Mouse (Mus musculus): ENCODE measurements around the gene Slc44a5. TPM values are rescaled to one million over a fixed set of nuclear protein-coding genes. Genes with fewer than 3 reads are reported as not detected.
"Not testable (repeated sequence)": the region's sequence is repeated elsewhere in the genome, so short reads cannot be mapped to it uniquely, and the experiment has no call there.

Slc44a5 gene
- polyA plus RNA-seq, 1 experiment, result 0.07 TPM

DNA sequence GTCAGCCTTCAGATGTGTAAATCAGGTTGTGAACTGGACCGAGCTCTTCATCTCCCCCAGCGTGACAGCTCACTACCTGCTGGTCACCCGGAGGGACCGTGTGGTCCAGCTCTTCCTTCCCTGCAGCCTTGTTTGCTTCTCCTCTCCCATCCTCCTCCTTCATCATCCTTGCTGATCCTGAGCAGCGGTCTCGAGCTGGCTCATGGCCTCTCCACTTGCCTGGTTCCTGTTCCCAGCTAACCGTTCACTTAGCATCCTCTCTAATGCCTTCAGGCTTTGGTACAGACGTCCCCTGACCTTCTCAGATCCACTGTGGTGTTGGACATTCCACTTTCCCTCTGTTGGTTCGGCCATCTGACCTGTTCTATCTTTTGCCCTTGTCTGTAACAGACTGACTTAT is 128.4 kb downstream of the Slc44a5 start:
- DNase-seq (ENCODE audit: low read depth), result no peak

DNA sequence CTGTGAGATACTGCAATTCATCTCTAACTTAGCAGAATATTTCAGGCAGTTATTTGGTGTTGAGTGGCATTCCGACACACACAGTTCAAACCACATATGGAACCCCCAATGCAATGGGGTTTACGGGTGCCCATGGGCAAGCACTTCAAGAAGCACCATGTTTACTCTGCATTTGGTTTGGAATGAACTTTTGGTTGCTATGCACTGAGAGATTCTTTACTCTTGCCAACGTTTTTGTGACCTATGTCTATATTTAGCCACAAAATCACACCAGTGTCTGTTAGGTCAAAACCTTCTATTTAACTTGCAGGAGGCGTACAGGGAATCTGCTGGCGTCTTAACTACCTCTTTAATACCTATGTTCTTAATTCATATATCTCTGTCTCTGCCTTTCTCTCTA is 137.3 kb downstream of the Slc44a5 start:
- no peak for DNase-seq (ENCODE audit: low read depth)

DNA sequence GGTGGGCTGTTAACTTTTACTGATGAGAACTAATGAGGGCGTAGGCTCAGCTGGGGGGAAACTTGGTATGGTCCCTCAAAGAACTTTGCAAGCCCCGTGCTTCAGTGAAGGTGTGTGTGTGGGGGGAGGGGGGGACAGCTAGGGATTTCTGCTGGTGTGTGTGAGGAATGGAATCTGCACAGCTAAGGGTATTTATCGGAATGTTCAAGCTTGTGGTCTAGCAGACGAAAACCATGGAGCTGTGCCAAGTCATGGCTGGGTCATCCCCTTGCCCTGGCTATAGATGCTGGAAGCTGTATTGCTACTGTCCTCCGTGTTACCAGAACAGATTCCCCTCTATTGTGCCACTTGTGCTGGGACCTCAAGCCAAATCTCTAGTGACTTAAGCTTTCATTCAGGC is 138.0 kb downstream of the Slc44a5 start:
- no peak for DNase-seq (ENCODE audit: low read depth)

DNA sequence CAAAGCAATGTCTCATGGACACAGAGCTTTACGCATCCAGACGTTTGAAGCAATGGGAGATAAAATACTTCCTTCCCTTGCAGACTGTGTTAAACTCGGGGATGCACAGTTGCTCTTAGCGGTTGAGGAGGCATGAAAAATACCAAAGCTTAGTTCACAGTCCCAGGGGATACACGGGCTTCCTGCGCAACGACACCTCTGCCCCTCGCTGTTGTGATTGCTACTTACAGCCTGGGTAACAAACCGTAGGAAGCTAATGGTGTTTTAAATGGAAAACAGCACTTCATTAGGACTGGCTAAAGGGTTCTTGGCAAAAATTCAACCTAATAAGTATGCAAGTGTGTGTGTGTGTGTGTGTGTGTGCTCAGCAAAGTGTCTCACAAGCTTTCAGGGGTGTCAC is 141.8 kb downstream of the Slc44a5 start:
- no peak for DNase-seq (ENCODE audit: low read depth)

DNA sequence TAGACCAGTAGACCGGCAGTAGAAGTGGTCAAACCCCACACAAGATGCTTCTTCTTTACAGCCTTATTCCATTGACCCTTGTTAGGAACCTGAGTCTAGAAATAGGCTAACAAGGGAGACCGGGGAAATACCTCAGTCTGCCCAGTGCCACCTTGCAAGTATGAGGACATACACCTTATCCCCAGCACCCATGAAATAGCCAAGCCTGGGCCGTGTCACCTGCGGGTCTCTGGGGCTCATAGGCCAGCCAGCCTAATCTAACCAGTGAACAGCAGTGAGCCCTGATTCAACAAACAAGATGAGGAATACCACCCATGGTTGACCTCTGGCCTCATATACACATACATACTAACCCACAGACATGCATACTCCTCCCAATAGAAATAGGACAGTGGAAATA is 142.2 kb downstream of the Slc44a5 start:
- DNase-seq (ENCODE audit: low read depth), result no peak

DNA sequence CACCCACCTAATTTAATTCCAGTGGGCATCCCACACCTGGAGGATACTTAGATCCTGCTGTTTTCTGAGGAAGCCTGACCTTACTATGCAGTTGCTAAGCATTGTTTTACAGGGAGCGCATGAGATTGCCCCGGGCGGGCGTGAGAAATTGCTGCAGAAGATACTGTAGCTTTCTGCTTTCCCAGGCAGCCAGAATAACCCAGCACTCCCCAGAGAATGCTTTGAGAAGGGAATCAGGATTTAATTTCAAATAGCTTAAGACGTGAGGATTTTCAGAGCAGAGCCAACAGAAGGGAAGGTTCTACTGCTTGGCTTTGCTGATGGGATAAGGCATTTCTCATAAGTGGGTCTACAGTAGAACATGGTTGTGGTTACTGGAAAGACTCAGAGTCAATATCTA is 142.8 kb downstream of the Slc44a5 start:
- DNase-seq (ENCODE audit: low read depth), result no peak

DNA sequence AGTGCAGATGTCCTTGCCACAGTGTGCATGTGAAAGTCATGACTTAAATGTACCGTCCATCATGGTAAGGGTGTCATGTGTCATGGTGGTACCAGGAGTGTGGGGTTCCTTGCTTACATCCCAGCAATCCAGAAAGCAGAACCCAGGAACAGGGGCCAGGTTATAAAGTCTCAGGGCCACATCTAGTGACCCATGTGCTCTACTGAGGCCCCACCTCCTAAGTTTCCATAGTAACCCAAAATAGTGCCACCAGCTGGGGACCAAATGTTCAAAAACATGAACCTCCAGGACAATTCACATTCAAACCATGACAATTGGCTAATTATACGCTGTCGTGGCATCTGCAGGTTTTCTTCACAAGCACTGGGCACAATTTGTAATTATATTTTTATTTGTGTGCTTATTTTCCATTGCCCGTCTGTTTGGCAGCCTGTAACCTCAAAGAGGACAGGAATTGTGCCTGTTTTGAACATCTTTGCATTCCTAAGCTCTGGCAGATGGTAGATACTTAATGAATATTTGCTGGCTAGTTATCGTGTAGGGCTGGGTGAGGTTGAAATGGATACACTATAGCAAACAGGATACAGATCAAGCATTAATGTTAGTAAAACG is 145.9 kb downstream of the Slc44a5 start:
- no peak for DNase-seq (ENCODE audit: low read depth)

DNA sequence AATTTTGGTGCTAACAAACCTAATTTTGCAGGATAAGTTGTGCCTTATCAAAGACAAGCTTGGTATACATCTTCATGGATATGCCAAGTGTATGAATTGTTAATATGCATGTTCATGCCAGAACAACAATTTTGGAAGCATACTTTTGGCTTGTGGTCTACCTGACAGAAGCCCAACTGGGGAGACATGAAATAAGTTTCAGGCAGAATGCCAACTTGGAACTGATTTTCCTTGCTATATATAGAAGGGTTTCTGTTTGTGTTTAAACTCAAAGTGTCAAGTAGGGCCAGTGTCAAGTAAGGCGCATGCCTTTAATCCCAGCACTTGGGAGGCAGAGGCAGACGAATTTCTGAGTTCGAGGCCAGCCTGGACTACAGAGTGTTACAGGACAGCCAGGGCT is 149.3 kb downstream of the Slc44a5 start:
- DNase-seq (ENCODE audit: low read depth), result no peak

DNA sequence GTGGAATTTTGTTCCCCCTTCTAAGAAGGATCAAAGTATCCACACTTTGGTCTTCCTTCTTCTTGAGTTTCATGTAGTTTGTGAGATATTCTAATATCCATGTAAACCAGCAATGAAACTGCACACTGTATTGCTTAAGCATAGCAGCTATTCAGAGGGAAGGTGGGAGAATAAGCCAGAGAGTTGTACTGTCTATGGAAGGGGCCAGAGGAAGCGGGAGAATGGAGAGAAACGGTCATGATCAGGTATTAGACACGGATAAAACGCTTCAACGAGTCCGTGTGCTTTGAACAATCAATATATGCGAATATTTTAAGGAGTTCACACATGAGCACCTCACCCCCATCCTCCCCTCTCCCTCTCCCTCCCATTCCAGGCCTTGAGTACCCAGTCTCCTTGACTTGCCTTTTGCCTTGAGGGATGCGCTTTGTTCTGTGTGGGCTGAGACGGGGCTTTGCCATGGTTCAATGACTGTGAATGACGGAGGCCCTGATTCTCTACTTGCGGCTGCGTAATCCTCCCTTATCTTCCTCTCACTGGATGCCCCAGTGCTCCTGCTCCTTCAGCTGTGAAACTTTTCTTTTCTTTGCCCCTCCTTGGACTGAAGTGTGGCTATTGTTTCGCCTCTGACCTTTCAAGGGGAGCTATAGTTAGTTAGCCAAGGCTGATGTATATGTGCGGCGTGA is 151.8 kb downstream of the Slc44a5 start:
- no peak for DNase-seq (ENCODE audit: low read depth)

DNA sequence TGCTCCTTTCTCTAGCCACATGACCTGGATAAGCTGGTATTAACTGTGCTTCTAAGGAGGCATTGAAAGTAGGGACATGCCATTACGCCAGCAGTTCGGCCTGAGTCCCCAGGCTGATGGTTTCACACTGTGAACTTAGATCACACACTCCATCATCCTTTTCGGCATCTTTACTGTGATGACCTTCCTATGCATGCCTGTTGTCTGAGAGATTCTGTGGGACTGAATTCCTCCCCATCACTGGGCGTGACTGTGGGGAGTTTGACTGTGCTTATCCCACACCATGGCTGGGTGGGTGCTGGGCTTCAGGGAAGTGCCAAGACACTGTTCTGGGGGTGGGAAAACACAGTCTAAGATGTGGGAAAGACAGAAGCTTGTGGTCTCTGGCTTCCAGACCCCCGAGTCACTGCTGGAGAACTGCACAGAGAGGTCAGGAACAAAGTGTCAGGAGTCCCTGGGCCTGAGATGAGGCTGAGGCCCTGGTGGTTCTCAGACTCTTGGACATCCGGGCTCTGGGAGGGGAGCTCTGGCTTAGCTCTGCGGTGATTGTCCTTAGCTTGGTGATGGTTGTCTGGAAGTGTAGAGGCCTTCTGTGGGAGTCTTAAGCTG is 152.6 kb downstream of the Slc44a5 start:
- no peak for DNase-seq (ENCODE audit: low read depth)

DNA sequence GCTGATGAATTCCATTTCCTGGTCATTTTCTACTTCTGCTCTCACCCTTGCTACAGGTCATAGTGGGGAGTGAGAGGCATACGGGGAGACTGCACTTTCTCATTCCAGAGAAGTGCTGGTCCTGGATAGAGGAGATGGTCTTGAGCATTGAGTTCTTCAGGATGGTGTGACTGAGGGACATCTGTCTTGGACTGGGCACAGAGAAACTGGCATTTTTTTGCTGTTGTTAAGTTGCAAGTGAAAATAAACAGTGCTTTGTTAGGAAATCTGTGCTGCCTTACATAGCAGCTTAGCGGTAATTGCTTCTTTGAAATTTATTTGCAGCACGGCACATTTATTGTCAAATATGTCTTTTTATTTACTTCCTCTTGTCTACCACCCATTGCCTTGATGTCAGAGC is 154.0 kb downstream of the Slc44a5 start:
- no peak for DNase-seq (ENCODE audit: low read depth)

DNA sequence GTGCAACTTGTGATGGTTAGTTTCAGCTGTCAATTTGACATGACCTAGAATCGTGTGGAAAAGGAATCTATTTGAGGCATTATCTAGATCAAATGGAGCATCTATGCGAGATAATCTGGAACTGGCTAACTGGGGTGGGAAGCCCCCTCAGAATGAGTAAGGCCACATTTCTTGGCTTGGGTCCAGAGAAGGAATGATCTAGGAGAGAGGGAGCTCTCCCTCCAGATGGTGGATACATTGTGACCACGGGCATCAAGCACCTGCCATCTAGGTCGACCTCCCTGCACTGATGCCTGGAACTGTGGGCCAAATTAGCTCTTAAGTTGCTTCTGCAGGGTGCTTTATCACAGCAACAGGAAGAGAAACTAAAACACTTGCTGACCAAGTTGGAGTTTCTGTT is 155.8 kb downstream of the Slc44a5 start:
- no peak for DNase-seq (ENCODE audit: low read depth)

DNA sequence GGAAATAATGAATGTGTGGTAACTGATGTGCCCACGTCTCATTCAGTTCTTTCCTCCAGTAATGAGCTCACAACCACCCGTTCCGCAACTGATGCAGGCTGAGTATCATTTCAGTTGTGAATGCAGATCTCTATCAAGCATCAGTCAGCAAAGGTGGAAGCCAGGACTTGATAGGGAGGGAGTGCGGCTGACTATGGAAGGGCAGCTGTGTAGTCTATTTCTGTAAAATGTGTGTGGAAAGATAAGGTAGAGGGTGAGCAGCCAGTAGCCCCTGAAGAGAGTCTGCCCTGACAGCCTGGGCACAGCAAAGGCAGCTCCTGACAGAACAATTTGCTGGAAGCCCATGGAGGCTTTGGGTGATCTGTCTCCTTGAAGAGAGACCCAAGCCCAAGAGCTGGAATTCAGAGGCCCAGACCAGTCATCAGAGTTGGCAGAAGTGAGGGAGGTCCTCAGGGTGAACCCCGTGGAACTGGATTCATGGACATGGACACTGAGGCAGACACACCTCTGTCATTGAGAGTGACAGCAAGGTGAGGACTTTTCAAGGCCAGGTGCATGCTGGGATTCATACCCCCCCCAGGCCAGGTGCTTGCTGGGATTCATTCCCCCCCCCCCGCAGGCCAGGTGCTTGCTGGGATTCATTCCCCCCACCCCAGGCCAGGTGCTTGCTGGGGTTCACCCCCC is 157.3 kb downstream of the Slc44a5 start:
- no peak for DNase-seq (ENCODE audit: low read depth)

DNA sequence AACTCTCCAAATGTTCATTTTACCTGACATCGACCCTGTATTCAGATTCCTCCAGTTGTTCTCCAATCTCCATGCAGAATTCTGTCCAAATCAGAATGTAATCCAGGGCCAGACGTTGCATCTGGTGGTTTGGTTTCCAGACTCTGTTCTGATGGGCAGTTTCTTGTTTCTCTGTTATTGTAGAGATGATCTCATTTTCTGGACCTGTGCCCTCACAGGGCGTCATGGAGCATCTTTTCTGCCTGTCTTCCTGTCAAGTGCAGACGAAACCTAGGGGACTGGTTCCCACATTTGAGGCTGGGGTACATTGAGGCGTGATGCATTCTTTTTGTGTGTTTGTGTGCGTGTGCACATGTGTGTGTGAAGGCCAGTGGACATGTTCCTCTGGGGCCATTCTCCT is 160.8 kb downstream of the Slc44a5 start:
- no peak for DNase-seq (ENCODE audit: low read depth)

DNA sequence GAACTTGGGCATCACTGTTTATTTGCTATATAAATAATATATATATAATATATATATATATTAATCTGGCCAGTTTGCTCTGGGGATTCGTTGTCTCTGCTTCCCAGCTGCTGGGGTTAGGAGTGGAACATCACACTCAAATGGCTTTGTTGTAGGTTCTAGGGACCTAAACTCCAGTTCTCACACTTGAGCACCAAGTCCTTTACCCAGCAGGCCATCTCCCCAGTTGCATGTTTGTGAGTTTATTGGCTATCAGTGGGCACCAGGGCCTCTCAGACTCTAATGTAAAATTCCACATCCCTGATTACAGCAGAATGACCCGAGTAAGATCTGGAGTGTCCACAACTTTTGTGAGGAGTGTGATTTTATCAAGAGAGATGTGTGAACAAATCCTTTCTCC is 161.5 kb downstream of the Slc44a5 start:
- DNase-seq (ENCODE audit: low read depth), result no peak

DNA sequence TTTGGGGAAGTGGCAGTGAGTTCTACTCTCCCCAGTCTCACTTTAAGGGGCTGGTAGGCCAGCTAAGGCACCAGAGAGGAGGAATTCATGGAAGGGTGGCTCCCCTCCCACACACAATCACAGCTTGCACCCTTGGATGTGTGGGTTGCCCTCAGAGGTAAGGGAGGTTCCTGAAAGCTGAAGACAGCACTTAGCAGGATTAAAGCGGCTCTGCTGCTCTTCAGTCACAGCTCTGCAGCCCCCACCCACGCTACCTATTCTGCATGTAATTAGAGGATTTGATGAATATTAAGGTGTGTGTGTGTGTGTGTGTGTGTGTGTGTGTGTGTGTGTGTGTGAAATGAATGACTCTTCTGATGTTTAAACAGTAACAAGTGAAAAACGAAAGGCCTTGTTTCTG is 163.3 kb downstream of the Slc44a5 start:
- no peak for DNase-seq (ENCODE audit: low read depth)

DNA sequence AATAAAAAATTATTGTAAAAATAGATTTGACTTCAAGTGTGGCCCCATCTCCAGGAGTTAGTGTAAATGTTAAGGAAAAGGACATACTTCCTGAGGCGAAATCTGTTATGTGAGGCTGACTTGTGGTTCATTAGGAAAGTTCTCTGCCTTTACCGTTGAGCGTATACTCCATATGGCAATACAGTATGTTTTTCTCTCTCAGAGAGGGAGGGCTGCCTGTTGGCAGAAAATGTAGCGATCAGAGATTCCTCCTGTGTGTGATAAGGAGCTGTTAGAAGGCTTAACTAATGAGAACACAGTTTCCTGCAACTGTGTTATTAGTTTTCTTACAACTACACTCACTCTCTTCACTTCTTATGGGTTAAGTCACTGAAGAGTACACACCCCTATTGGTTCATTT is 168.1 kb downstream of the Slc44a5 start:
- no peak for DNase-seq (ENCODE audit: low read depth)

DNA sequence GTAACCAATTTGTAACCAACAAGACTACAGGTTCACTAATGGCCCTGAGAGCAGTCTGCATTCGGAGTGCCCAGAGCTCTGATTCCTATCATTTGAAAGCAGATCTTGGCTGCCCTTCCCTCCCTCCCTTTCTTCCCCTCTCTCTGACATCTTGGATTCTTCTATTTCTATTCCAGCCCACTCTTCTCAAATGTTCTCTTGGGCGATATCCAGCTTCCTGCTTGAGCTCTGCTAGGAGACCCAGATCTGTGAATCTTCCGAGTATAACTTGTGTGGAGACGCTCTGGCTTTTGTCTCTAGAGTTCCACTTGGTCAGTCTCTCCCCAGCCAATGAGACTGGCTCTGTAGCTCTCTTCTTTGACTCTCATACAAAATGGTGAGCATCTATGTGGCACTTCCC is 169.4 kb downstream of the Slc44a5 start:
- no peak for DNase-seq (ENCODE audit: low read depth)

DNA sequence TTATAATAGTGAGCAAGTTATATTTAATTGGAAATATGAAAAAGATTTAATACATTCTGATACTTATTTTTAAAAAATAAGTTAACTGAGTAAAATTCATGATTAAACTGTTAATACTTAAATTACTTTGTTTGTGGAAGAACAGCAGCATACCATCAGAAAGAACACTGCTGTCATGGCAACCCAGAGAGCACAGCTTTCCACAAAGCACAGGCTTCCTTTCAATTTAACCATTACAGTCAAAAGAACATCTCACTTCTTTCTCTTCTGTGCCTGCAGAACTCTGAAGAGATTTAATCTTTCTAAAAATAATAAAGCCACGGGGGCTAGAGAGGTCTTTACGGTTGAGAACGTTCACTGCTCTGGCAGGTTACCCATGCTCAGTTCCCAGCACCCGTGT is 172.5 kb downstream of the Slc44a5 start:
- DNase-seq (ENCODE audit: low read depth), result no peak

DNA sequence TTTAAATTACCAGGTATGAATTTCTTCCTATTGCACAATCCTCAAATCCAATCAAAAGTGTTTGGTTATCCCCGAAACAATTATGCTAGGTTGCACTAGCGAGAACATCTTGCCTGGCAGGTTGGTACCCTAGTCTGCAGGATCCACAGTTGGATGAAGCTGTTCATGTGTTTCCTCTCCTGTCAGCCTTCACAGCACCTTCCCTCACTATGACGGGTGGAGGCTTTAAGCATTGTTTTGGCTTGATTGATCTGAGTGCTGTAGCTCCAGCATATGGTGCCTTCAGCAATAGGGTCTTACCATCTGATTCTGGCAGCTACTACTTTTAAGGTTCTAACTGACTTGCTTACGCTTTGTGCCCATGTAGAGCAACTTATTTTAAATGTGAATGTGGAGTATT is 176.5 kb downstream of the Slc44a5 start:
- no peak for DNase-seq (ENCODE audit: low read depth)

DNA sequence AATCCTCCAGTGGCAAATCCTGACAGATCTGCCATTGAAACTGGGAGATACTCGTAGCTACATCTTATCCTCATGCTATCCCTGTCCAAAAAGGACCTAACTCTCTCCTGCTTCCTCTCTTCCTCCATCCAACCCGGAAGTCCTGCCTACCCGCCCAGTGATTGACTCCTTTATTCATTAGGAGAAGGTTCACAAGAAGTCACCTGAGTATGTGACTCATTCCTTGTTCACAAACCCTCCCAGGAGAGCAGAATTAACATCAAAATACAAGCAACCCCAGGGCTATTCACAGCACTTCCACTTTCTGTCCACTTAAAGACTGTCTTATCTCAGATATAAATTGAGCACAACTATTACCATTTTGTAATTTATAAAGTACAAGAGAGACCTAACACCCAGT is 180.3 kb downstream of the Slc44a5 start:
- DNase-seq (ENCODE audit: low read depth), result not testable (repeated sequence)

DNA sequence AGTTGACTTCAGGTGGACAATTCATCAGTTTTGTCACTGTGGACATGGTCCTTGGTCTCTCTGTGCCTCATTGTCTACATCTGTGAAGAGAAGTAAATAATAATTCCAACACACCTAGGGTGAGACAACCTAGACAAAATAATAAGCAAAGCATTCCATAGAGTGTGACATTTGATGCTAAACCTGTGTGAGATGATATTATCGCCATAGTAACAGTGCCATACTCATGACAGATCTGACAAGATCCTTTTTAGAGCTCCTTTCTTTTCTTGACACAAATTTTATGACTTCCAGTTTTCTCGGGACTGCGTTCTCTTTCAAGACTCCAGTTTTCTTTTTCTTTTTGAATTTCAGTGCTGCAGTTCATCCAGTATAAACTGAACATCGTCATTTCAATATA is 192.6 kb downstream of the Slc44a5 start:
- no peak for DNase-seq (ENCODE audit: low read depth)
